Mouse (Mus musculus) G1E (cell line): ENCODE measurements around the gene Bbs5. TPM values are rescaled to one million over a fixed set of nuclear protein-coding genes. Genes with fewer than 3 reads are reported as not detected.
"Not testable (repeated sequence)": the region's sequence is repeated elsewhere in the genome, so short reads cannot be mapped to it uniquely, and the experiment has no call there.

Experiments
- ATAC-seq: 2 replicates; pipeline ENCODE4 v1.8.0; 2016; ENCODE audit warnings: mild to moderate bottlenecking; ENCODE audit not compliant: insufficient number of reproducible peaks, poor library complexity, low FRiP score, severe bottlenecking; ENCODE audit errors: extremely low read depth
- DNase-seq: peaks from one replicate; pipeline ENCODE4 v3.0.0; 2012; ENCODE audit warnings: low spot score
- H3K27me3 ChIP-seq: 2 replicates; pipeline ENCODE4 v1.6.1; 2012; ENCODE audit warnings: mild to moderate bottlenecking, low read length, inconsistent platforms; ENCODE audit not compliant: insufficient read depth
- H3K36me3 ChIP-seq: replicated peaks from 2 replicates; pipeline ENCODE3; 2012; ENCODE audit warnings: mild to moderate bottlenecking, inconsistent platforms
- H3K4me1 ChIP-seq: 2 replicates; pipeline ENCODE4 v1.6.1; 2012; ENCODE audit warnings: low read depth, low read length, inconsistent platforms, mixed read lengths; ENCODE audit not compliant: insufficient read depth
- H3K4me3 ChIP-seq: 2 replicates; pipeline ENCODE4 v1.5.1; 2012; ENCODE audit warnings: low read depth, mild to moderate bottlenecking, inconsistent platforms, low read length, moderate library complexity, mixed read lengths
- H3K9me3 ChIP-seq: replicated peaks from 2 replicates; pipeline ENCODE4 v1.6.1; 2012; ENCODE audit warnings: inconsistent platforms
- CTCF ChIP-seq: IDR thresholded peaks from 2 replicates; pipeline ENCODE4 v1.5.1; 2012; ENCODE audit warnings: low read depth, low read length, inconsistent platforms, mixed read lengths
- GATA1 ChIP-seq: IDR thresholded peaks from 2 replicates; pipeline ENCODE4 v1.6.1; 2012; ENCODE audit warnings: borderline replicate concordance, low read length, inconsistent platforms, mixed read lengths
- GATA2 ChIP-seq: IDR thresholded peaks from 2 replicates; pipeline ENCODE4 v1.6.1; 2012; ENCODE audit warnings: low read depth, low read length, inconsistent platforms, borderline replicate concordance
- POLR2AphosphoS5 ChIP-seq: IDR thresholded peaks from 2 replicates; pipeline ENCODE4 v1.6.1; 2012; ENCODE audit warnings: low read depth, low read length, inconsistent platforms; ENCODE audit not compliant: insufficient replicate concordance
- TAL1 ChIP-seq: conservative IDR thresholded peaks from 2 replicates; pipeline ENCODE4 v1.6.1; 2012; ENCODE audit warnings: low read depth, low read length, inconsistent platforms, mixed read lengths
- polyA plus RNA-seq: library from polyadenylated mRNA; stranded (reverse); fragments of >175 nt; gene quantifications from 2 replicates; pipeline ENCODE4 v1.2.3, GENCODE M21; 2012
- total RNA-seq, 2 experiments: library from RNA; stranded (forward) in 1 of 2; stranded (reverse) in 1 of 2; fragments of 200-1000 nt in 1 of 2; fragments of >200 nt in 1 of 2; fragmentation: Nextera tagmentation in 1 of 2; gene quantifications; 2 replicates each; pipeline ENCODE4 v1.2.3; 2014 to 2017

Gene Bbs5
- total and polyA plus RNA-seq, 3 experiments: 0.09 to 1.1 TPM; not detected in 1

GRCm38 (mm10) chr2:69635064-69635701 lies 11.8 kb upstream of the Bbs5 start:
- Histone ChIP-seq H3K27me3 (peaks cover 17% of the 10 kb centered on the region), H3K9me3 (peaks cover 8% of the 10 kb centered on the region), H3K4me3 (peak overlapping the region; percentile 52; the same call in 1 of the 2 replicates), H3K4me1 (peaks cover 4% of the 10 kb centered on the region), H3K36me3 (no peaks in the 10 kb centered on the region)
- DNase-seq: peak; percentile 29
- ATAC-seq: peak; percentile 70
- TF ChIP-seq POLR2AphosphoS5 (no peak), TAL1 (no peak), GATA2 (no peak), GATA1 (no peak), CTCF (0 out of 2 replicates have a peak, but pooled peaks have one; percentile 22)

GRCm38 (mm10) chr2:69635807-69636206 lies 11.2 kb upstream of the Bbs5 start:
- H3K4me3 ChIP-seq: no peak overlapping the region; the same call in 1 of the 2 replicates
- TF ChIP-seq POLR2AphosphoS5 (no peak), CTCF (peak; percentile 35), GATA2 (no peak), TAL1 (no peak), GATA1 (no peak)
- DNase-seq (no peak), ATAC-seq (no peak)
- peaks cover 4% of the 10 kb centered on the region for H3K4me1 ChIP-seq
- H3K27me3 ChIP-seq: peaks cover 18% of the 10 kb centered on the region
- no peaks in the 10 kb centered on the region for H3K36me3 ChIP-seq
- H3K9me3 ChIP-seq: peaks cover 8% of the 10 kb centered on the region

- not testable (repeated sequence) for ATAC-seq, H3K36me3 ChIP-seq, H3K9me3 ChIP-seq, H3K4me3 ChIP-seq, H3K4me1 ChIP-seq, DNase-seq
- H3K27me3 ChIP-seq: peaks cover 15% of the 10 kb centered on the region
Measured at GRCm38 (mm10) chr2:69637989-69638388, 9.0 kb upstream of the Bbs5 start.

- TF ChIP-seq POLR2AphosphoS5 (no peak), GATA2 (no peak), TAL1 (no peak), CTCF (no peak), GATA1 (no peak)
- no peak for DNase-seq
Measured at GRCm38 (mm10) chr2:69640100-69640499, 6.9 kb upstream of the Bbs5 start.

GRCm38 (mm10) chr2:69644968-69645617 lies 1.9 kb upstream of the Bbs5 start:
- Histone ChIP-seq H3K9me3 (no peaks in the 10 kb centered on the region), H3K27me3 (peaks cover 12% of the 10 kb centered on the region), H3K4me3 (no peak overlapping the region), H3K4me1 (peaks cover 4% of the 10 kb centered on the region; the same call in 1 of the 2 replicates), H3K36me3 (no peaks in the 10 kb centered on the region)
- ATAC-seq: no peak
- TF ChIP-seq GATA1 (no peak), CTCF (no peak), TAL1 (no peak), POLR2AphosphoS5 (no peak), GATA2 (no peak)
- no peak for DNase-seq

More at GRCm38 (mm10) chr2:69640100-69640499, 6.9 kb upstream of the Bbs5 start:
- Histone ChIP-seq H3K9me3 (peaks cover 8% of the 10 kb centered on the region), H3K27me3 (peaks cover 4% of the 10 kb centered on the region; the same call in 1 of the 2 replicates), H3K4me1 (peaks cover 4% of the 10 kb centered on the region), H3K4me3 (no peak overlapping the region), H3K36me3 (no peaks in the 10 kb centered on the region)
- no peak for ATAC-seq

GRCm38 (mm10) chr2:69649716-69650115 lies 2.7 kb downstream of the Bbs5 start:
- peaks cover 10% of the 10 kb centered on the region for H3K27me3 ChIP-seq
- ATAC-seq: no peak
- H3K36me3 ChIP-seq: no peaks in the 10 kb centered on the region
- TF ChIP-seq CTCF: no peak
- no peak for TF ChIP-seq POLR2AphosphoS5
- no peak for TF ChIP-seq GATA2
- no peak for TF ChIP-seq TAL1
- TF ChIP-seq GATA1: no peak
- DNase-seq: no peak
- peaks cover 4% of the 10 kb centered on the region; the same call in 1 of the 2 replicates for H3K4me1 ChIP-seq
- no peaks in the 10 kb centered on the region for H3K9me3 ChIP-seq
- no peak overlapping the region for H3K4me3 ChIP-seq
